Mouse (Mus musculus) liver, adult (tissue): ENCODE measurements around the gene Fstl4.

ENCODE experiments used
- GATA4 ChIP-seq: IDR thresholded peaks from 2 replicates; pipeline ENCODE4 v1.6.1; 2014; ENCODE audit warnings: mild to moderate bottlenecking, low read length; ENCODE audit not compliant: insufficient replicate concordance

The Fstl4 gene

DNA sequence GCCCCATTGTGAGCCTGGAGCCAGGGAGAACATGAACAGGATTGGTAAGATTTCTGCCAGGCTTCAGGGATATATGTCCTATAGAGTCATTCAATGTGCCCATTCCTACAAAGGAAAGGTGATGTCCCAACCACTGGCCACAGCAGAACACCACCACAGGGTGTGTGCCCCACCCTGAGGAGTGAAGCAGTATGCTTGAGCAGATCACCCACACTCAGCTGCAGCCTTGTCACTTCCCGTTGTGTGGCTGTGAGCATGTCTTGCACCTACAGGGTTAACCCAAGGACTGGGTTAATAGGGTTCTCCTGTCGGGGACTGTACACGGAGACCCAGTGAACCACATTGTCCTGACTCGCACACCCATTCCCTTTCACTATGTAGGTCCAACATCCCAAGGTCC is 351.3 kb downstream of the Fstl4 start:
- no peak for TF ChIP-seq GATA4

- no peak for TF ChIP-seq GATA4
Observed at GRCm38 (mm10) chr11:53116356-53116755, 351.9 kb downstream of the Fstl4 start.

DNA sequence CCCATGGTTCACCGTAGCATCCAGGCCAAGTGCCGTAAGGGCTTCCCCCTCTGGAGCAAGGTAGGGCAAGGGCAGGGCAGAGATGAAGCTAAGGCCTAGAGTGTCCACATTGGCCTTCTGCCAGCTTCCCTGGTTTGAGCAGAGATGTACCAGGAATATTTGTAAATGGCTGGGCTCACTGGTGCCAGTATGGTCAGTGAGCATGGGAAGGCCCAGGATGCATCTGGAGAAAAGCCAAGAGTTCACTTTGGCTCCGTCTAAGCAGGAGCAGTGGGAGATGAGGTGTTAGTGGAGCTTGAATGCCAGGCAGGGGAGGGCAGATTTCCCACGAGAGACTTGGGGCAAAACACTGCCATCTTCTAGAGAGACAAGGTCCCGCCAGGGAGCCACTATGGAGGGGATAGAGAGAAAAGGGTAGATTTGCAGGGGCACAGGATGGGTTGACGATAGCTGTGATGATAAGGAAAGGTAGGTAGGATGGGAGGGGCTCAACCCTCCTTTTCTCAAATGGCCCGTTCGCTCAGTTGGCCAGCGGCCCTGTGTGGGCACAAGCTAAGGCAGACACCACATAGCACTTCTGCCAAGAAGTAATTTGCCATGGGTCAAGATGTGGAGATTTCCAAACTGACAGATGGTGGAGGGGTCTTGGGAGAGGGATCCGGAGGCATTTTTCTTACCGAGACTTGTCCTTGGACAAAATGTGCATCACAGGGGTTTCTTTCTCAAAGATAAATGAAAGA is 354.0 kb downstream of the Fstl4 start:
- TF ChIP-seq GATA4, result no peak

DNA sequence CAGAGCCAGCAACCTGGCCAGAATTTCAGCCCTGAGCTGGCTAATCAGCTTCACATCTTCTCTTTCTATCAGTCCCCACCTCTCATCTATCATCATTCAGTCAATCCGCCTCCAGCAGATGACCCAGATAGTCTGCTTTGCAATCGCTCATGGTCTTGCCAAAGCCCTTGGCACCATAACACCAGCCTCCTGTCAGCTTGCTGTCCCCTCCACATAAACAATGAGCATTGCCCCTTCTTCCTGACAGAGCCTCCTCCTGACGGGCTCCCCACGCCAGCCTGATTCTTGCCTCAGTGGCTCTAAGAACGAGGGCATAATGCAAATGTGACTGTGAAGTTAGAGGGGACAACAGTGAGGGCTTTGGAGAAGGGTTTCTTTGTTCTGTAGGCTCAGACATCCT is 355.5 kb downstream of the Fstl4 start:
- no peak for TF ChIP-seq GATA4

DNA sequence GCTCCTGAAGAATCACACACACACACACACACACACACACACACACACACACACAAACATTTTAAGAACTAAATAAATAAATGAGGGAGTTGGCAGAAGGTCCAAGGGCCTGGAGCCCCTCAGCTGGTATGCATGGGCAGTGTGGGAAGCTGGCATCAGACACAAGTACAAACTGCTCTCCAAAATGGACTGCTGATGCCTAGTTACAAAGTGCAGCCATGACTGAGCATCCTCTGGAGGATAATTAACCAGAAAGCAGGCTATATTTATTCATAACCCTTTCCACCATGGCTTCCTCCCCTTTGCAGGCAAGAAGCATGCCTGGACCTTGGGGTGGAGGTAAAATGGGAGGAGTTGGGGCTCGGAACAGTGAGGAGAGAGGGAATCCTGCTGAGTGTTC is 356.8 kb downstream of the Fstl4 start:
- TF ChIP-seq GATA4, result no peak

DNA sequence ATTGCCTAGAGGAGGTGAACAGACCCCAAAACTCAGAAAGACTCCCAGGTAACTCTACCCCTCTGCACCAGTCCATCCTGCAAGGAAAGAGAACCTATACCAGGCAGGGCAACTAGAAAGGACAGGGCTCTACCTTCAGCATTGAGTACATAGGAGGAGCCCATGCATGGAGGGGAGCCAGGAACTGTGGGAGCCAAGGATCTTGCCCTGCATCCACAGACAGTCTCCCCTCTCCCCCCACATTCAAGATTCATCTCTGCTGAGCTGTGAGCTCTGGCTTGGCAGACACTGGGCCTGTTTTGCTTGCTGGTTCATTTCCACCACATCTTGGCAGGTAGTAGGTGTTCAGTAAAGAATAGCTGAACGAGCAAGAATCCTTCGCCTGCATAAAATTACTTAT is 360.4 kb downstream of the Fstl4 start:
- TF ChIP-seq GATA4, result no peak

DNA sequence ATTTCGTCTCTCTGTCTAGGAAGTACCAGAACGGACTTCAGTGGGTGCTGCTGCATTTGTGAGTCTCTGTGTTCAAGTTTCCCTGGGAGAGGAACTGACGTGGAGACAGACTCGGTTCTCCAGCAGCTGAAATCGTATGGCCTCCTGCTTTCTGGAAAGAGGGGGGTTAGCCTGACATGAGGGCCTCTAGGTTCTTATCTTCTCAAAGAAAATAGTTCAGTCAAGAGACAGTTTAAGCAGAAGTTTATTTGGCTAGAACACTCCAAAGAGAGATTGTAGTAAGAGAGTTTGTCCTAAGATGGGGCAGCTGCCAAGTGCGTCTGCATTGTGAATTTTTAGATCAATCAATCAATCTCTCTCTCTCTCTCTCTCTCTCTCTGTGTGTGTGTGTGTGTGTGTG is 362.2 kb downstream of the Fstl4 start:
- TF ChIP-seq GATA4, result no peak

DNA sequence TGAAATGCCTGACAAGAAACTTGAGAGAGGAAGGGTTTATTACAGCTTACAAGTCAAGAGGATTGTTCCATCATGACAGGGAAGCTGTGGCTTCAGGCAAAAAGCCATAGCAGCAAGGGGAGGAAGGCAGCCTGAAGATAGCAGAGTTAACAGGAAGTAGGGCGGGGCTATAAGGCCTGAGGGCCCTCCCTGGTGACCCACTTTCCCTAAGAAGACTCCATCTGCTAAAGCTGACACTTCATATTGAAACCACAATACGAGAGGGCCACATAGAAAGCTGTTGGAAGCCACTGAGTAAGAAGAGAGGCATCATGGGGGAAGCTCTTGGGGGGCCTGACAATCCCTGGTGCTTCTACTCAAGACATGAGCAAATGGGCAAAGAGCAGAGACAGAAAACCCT is 364.2 kb downstream of the Fstl4 start:
- TF ChIP-seq GATA4, result no peak

GRCm38 (mm10) chr11:53132406-53133035 is 368.1 kb downstream of the Fstl4 start:
- no peak for TF ChIP-seq GATA4

GRCm38 (mm10) chr11:53136371-53136770 is 371.9 kb downstream of the Fstl4 start:
- TF ChIP-seq GATA4, result no peak

- TF ChIP-seq GATA4, result no peak
Observed at GRCm38 (mm10) chr11:53137381-53137780, 372.9 kb downstream of the Fstl4 start.

GRCm38 (mm10) chr11:53138212-53138611 is 373.8 kb downstream of the Fstl4 start:
- TF ChIP-seq GATA4, result no peak

DNA sequence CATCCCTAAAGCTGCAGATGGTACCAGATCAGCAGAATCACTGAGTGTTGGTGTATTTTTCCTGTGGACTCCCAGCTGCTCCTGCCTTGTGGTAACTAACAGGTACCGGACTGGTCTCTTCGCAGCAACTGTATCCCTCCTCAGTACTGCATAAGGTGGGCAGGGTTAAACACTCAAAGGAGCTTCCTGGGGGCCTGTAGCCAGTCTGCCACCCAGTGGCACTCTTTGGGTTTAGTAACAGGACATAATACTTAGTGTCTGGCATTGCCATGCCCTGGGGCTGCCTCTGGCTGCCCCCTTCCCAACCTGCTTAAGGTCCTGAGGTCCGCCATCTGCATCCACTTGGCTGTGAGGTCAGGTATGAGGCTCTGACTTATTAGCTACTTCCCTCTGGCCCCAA is 375.2 kb downstream of the Fstl4 start:
- TF ChIP-seq GATA4, result no peak

DNA sequence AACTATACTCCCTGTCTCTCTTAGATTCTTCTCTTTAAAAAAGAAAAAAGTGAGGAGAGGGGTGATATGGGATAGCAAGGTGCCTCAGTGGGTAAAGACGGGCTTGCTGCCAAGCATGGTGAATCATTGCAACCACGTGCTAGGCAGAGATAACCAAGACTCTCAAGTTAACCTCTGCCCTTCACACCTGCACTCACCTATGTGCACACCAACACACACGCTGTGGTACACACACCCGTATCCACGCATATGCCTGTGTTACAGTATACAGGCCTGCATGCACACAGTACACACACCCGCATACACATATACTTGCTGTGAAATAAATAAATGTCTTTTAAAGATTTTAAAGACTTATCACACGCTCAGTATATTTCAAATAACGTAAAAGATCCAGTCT is 375.8 kb downstream of the Fstl4 start:
- no peak for TF ChIP-seq GATA4

DNA sequence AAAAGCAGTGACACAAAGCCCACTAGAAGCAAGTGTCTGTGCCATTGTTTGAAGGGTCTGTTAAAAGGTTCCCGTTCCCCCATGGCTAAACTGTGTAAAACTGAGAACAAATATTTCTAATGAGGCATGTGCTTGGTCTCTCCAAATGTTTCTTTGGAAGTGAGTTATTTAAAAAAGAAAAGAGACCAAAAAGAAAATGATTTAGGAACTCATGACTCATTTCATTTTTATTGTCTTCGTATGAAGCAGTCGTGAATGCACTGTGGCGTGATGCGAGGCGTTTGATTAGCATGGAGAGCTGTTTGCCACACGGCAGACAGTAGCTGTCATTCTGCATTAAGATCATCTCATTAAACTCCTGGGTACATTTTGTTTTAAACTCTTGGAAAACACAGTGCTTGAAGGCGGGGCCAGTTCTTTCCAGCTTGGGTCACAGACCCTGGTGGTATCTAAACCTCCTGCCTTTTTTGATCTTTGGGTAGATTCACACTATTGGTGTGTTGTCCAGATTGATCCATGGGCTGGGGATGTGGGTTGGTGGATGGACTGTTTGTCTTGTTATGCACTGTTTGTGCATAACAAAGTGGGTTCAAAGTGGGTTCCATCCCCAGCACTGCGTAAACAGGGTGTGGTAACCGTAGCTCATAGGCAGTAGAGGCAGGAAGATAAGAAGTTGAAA is 376.4 kb downstream of the Fstl4 start:
- TF ChIP-seq GATA4, result no peak

DNA sequence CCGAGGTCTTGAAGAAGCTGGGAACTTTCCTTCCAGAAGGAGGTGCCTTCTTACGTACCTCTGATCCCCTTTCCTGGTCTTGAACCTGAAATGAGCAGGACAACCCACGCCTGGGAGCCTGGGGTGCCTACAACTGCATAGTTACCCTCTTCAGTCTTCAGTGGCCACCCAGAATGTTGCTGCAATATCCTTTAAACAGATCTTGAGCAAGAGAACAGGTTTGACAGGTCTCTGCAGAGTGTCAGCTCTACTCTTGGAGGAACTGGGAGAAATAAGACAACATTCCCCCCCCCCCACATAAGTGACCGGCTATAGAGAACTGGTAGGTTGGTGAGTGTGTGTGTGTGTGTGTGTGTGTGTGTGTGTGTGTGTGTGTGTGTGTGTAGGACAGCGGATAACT is 379.1 kb downstream of the Fstl4 start:
- TF ChIP-seq GATA4, result no peak
